Mouse (Mus musculus): Measurements from ENCODE around the gene Pfkp. TPM values are rescaled to one million over a fixed set of nuclear protein-coding genes. Genes with fewer than 3 reads are reported as not detected.

Gene Pfkp
- total RNA-seq, 2 experiments from 2014 or later = 64.5 to 69.1 TPM

DNA sequence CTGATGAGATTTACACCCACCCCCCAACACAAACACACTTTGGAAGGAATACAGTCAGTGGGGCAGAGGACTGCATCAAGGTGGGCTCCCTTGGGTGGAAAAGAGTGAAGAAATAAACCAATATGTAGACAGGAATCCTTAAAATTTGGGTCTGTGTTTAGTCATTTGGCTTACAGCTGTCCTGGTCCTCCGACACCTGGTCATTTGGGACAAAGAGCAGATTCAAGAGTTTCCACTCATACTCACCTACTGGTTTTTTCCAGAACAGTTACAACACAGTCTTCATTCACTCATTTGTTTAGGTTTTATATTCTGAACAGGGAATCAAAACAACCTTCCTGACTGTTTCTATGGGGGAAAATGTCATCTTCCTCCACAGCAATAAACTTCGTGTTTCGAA lies 9.6 kb downstream of the Pfkp start:
- DNase-seq (ENCODE audit: low spot score) = no peak
- intact Hi-C loops (cut with DNase I) = loop anchor here (5.0 kb wide), 1 partner anchor 48 kb away; no protein-coding TSS in a partner anchor

DNA sequence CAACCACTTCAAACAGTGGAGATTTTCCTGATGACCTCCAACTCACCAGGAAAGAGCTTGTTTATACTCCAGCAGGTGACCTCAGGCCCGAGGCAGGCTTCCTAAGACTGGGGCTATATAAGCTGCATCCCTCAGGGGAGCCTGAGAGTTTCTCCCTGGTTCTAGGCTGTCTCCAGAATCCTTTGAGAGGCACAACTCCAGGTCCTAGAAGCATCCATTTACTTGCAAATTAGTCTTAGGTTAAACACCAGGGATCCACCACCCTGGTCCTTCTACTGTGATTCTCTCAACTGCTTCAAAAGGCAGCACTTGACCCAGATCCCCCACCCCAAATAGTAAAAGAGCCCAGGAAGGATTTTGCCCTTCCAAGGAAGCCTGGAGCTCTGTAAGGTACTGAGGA lies 10.2 kb downstream of the Pfkp start:
- DNase-seq (ENCODE audit: low spot score) = no peak
- intact Hi-C loops (cut with DNase I) = loop anchor here (5.0 kb wide), 1 partner anchor 49 kb away; no protein-coding TSS in a partner anchor

DNA sequence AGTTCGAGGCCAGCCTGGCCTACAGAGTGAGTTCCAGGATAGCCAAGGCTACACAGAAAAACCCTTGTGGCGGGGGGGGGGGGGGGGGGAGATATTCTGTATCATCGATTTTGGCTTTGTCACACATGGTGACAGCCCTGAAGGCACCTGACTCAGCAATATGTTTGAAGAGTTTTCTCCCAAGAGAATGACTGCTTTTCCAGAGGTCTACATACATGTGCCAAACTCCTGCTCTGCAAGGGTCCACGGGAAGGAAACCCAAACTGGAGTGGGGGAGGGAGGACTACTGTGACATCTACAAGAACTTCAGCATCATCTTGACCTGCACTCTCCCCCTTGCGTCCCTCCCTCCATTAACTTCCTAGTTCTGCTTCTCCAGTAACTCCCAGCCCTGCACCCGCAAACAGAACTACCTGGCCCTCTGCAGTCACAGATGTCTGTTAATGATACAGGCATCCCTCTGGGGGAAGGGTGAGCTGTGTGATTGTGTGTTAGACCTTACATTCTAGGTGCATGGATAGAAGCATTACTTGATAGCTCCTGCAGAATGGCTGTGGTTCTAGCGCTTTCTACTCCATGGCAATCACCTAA lies 10.9 kb downstream of the Pfkp start:
- intact Hi-C loops (cut with DNase I) = loop anchor here (5.0 kb wide), 1 partner anchor 50 kb away; no protein-coding TSS in a partner anchor
- no peak for DNase-seq (ENCODE audit: low spot score)

DNA sequence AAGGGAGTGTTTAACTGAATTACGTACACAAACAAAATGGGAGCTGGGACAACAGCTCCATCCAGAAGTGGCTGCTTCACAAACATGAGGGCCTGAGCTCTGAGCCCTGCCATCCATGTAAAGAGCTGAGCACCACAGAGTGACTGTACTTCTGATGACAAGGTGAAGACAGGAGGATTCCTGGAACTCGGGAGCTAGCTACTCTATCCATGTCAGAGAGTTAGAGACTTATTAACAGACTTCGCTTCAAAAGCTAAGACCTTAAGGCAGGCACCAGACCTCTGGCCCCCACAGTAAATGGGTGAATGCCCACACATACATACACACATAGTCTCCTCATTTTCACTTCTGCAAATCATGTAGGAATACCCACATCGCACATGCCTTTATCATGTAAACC lies 11.6 kb downstream of the Pfkp start:
- DNase-seq (ENCODE audit: low spot score) = no peak
- intact Hi-C loops (cut with DNase I) = loop anchor here (5.0 kb wide), 1 partner anchor 50 kb away; no protein-coding TSS in a partner anchor

DNA sequence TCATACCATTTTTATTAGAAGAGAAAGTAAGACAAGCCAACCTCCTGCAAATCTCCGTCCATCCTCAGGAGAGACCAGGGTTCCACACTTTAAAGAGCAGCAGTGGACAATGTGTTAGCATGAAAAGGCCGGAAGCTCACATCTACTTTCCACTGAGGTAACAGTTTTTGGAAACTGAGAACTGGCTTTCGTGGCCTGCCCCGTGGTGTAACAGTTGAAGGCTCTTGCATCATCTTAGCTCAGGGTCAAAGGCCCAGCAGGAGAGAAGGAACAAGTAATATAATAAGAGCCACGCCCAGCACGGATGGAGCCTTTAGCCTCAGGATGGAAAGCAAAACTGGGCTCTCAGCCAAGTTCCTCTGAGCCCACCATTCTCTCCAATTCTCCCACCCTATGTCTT lies 12.1 kb downstream of the Pfkp start:
- DNase-seq (ENCODE audit: low spot score) = no peak
- intact Hi-C loops (cut with DNase I) = loop anchor here (5.0 kb wide), 1 partner anchor 51 kb away; no protein-coding TSS in a partner anchor

DNA sequence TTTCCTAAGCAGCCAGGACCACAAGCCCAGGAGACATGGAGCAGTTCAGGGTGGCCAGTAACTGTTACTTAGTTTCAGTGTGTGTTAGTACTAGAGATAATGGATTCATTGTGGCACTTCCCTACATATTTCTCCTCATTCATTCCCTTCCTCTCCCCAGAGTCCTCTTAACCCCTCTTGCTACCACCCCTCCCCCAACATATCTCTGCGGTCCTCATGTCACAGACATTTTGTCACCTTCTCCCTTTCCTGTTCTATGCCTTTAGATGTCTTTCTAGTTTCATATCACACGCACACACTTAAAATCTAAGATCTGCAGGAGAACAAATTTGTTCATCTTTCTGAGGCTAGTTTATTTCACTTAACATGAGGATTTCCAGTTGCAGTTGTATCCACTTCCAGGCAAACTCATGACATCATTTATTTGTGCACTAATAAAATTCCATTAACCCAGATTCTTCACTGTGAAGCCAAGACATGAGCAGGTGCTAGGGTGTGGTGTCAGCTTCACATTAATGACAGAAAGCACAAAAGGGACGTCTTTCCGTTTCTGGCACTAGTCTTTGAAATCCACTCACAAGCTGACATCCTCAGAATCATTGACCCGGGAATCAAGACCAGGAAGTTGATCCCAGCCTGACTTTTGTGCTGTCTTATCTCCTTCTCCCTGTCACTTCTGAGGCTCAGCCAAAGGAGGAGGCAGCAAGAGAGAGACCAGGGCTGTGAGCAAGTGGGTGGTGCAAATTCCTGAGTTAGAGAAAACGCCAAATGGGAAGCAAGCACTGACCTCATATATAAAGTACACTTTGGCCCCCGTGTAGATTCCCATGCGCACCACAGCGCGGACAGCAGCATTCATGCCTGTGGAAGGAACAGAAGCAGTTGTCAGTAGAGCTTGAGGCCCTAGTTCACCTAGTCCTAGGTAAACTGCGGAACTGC lies 13.2 kb downstream of the Pfkp start:
- no peak for DNase-seq (ENCODE audit: low spot score)
- intact Hi-C loops (cut with DNase I) = loop anchor here (2.0 to 5.0 kb wide), 2 partner anchors 13 to 52 kb away; partner anchors contain the start of gene Pfkp

DNA sequence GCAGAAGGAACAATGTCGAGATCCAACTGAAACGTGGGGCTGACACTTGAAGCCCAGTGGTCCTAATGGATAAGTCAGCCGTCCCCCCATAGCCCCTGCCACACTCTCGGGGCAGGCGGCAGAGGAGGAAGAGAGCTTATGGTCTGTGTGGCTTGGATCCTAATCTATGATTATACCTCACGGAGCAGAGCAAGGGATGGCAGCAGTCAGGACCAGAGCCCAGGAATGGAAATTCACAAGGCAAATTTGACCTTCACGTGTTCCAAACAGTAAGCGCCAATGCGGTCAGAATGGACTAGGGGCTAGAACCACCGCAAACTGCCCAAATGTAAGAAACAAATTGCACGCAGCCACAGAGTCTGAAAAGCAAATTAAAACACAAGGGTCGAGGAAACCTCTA lies 14.5 kb downstream of the Pfkp start:
- DNase-seq (ENCODE audit: low spot score) = no peak
- intact Hi-C loops (cut with DNase I) = loop anchor here (2.0 kb wide), 1 partner anchor 15 kb away; the partner anchor contains the start of gene Pfkp

DNA sequence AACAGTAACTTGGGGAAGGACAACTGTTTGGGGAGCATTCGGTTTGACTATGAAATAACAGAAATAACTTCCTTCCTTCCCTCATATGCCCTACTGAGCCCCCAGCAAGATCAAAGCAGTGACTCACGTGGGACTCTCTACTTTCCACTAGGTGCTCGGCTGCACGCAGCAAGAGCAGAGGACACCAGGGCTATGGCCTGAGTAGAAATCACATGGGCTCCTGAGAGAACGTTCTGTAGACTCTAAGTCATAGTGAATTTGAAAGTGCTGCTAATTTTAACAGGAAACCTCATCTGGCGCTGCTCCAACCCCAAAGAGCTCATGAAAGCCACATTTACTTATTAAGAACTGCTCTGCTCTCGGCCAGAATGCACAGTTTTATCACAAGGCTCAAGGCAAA lies 15.1 kb downstream of the Pfkp start:
- intact Hi-C loops (cut with DNase I) = no loop called here
- no peak for DNase-seq (ENCODE audit: low spot score)

DNA sequence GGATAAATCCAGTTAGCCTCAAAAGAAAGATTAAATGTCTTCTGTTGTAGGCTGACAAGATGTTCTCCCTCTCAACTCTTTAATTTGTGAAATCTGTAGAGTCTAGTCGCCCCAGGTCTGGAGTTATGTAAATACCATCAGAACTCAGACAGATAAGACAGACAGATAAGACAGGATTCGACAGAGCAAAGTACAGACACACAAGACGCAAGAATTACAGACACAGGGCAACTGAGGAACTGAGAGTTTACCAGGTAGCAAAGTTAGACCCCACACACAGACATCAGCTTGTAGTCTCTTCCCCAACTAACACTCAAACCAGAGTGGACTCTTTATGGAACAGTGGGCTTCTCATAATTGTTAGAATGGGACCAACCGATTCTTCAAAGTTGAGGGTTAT lies 15.6 kb downstream of the Pfkp start:
- DNase-seq (ENCODE audit: low spot score) = no peak
- intact Hi-C loops (cut with DNase I) = no loop called here

DNA sequence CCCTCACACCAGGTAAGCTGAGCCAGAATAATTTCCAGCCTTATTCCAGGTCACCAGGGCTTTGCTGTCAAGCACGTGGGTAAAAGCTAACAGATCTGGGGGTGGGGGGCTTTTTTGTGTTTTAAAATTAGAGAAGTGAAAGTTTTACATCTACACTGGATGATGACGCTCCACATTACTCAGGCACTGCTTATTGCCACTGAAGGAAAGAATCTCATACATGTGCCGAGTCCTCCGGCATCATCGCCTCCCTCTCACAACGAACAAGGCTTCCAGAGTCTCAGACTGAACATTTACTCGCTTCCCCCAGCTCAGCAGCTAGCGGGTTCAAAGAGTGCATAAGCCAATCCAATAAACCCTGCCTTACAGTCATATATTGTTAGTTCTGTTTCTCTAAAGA lies 16.1 kb downstream of the Pfkp start:
- no peak for DNase-seq (ENCODE audit: low spot score)
- intact Hi-C loops (cut with DNase I) = no loop called here

DNA sequence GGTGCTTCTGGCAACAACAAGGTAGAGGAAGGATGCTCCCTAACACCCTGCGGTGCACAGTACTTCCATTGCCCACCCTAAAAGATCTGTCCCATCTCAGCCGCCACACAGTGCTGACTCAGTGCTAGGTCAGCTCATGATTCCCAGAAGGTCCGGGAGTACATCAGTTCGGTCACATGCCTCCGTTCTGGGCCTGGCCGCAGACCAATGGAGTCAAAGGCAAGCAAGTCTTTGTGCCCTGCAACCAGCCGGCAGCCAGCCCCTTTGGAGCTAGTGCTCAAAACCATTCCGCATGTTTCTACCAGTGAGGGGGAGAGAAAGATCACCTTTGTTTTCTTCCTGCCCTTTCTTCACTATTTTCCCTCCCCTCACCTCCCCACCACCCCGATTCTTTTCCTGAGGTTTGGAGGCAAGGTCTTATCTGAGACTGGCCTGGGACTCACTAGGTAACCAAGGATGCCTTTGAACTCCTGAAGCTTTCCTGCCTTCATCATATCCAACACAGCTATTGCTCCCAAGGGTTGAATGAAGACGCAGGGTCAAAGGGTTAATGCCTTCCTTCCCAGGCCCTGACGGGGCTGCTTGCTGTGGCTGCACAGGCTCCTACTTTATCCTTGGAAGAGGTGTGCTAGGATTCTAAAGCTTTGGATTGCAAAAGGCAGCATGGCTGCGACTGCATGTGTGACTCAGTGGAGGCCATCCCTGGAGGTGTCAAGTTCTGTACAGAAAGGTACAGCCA lies 16.6 kb downstream of the Pfkp start:
- intact Hi-C loops (cut with DNase I) = no loop called here
- no peak for DNase-seq (ENCODE audit: low spot score)

DNA sequence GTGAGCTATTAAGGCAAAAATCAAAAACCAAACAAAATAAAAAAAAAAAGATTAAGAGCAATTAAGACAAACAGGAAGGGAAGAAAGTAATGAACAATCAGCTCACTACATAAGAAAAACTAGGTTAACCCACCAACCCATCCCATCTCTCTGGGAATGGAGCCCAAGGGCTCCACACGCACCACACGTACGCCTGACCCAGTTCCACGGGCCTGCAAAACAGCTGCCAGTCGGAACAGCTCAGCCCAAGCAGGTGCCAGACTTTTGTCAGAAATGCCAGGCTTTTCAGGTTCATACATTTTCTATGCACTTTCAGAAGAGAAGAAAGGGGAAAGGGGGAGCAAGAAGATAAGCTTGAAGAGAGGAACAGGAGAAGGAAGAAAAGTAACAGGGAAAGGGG lies 17.9 kb downstream of the Pfkp start:
- DNase-seq (ENCODE audit: low spot score) = no peak
- intact Hi-C loops (cut with DNase I) = no loop called here

DNA sequence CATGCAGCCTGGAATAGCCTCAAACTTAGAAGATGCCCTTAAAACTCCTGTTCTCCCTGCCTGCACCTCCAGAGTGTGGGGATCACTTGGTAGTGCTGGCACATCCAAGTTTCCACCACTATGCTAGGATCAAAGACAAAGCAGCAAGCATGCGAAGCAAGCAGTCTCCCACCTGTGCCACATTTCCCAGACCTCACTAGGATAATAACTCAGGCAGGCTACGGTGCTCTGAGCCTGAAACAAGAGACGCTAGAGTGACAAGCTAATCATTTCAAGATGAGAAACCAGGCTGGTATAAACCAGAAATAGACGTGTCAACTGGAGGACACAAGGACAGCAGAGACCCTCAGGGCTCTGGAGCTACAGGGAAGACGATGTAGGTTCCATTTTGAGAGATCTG lies 18.6 kb downstream of the Pfkp start:
- intact Hi-C loops (cut with DNase I) = no loop called here
- no peak for DNase-seq (ENCODE audit: low spot score)

DNA sequence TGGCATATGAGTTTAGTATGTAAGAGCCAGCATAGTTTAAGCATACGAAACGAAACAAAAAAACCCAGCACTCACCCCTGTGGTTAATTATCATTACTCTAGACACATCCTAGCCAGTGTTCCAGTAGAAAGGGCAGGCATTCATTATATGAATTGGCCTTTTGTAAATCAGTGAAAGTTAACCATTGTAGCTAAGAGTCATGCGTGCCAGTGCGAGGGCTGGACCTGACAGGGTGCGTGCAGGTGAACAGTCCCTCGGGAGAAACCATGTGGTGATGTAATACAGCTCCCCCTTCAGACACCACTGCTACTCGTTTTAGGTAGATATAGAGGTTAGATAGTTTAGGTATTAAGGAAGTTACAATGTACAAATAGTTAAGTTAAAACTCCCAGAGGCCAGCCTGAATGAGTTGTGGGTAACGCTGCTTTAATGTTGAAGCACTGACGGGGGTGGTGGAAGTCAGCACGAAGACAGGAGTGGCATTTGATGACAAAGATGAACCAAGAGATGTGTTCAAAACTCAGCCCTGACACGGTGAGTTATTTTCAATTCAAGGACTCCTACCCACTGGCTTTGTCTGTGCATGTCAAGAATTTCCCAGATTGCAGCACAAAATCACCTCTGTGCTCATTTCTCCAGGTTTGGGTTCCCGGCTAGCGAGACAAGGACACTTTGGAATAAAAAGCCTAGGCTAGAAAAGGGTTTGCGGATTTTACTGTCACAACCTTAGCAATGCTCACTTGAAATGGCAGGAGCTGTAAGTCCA lies 19.4 kb downstream of the Pfkp start:
- intact Hi-C loops (cut with DNase I) = no loop called here

DNA sequence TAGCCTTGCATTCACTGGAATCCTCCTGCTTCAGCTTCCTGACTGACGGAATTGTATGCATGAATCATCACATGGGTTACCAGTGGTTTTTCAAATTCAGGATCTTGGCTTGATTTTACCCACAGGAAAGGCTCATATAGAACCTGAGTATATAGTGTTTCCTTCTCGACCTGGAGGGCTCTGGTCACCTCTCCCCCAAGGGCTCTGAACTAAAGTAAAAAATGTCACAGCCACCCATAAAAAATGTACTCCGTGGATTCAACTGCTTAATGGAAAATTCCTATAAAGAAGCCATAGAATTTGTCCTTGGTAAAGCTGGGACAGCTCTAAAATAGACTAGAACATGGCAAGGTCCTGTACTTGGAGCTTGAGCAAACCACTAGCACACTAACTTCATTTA lies 20.3 kb downstream of the Pfkp start:
- intact Hi-C loops (cut with DNase I) = no loop called here

More for the DNA sequence above, 19.4 kb downstream of the Pfkp start:
- DNase-seq (ENCODE audit: low spot score) = no peak

DNA sequence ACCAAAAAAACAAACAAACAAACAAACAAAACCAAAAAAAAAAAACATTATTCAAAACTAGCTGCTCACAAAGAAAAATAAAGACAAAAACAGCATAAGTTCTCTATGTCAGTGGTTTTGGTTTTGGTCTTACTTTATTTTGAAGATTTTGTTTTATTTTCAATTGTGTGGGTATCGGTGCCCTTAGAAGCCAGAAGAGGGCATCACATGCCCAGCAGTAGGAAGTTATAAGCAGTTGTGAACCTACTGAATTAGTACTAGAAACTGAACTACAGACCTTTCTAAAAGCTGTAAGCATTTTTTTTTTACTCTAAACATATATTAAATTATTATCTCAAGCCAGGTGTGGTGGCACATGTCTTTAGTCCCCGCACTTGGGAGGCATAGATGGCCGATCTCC lies 21.2 kb downstream of the Pfkp start:
- intact Hi-C loops (cut with DNase I) = no loop called here
- DNase-seq (ENCODE audit: low spot score) = no peak

More for the DNA sequence above, 20.3 kb downstream of the Pfkp start:
- DNase-seq (ENCODE audit: low spot score) = no peak

DNA sequence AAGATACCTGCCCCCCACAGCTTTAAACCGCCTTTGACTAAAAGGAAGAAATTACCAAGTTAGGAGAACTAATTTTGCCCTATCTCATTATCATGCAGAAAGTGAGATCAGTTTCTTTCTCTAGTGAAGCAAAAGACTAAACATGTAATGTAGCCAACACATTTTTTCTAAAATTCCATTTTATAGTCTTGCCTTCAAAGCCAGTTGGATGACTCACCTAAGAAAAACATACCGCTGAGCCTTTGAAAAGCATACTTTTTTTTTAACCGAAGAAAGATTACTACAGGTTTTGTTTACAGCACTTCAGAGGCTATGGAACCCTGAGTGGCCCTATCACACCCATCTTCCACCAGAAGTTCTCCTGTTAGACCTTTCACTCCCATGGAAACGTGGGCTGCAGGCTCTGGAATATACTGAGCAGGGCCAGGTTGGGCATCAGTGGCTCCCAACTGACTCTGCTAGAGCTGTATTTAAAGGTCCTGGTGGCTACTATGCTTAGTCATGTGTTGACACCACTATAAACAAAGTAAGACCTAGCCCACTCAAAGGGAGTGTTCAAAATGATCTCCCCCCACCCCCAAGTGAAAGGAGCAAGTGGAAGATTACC lies 22.0 kb downstream of the Pfkp start:
- intact Hi-C loops (cut with DNase I) = no loop called here
- DNase-seq (ENCODE audit: low spot score) = no peak

DNA sequence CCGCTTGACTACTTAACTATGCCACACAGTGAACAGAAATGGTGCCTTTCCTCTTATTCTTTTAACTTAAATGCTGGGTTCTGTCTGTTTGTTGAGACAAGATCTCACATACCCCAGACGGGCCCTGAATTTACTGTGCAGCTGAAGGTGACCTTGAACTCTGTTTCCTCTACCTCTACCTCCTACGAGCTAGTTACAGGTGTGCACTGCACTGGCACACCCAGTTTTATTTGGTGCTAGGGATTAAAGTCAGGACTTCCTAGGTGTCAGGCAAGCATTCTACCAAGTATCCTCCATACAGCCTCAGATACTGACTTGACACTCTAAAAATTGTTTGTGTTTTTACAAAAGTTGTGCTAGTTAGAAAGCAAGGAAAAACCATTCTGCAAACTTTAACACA lies 22.6 kb downstream of the Pfkp start:
- no peak for DNase-seq (ENCODE audit: low spot score)
- intact Hi-C loops (cut with DNase I) = no loop called here

DNA sequence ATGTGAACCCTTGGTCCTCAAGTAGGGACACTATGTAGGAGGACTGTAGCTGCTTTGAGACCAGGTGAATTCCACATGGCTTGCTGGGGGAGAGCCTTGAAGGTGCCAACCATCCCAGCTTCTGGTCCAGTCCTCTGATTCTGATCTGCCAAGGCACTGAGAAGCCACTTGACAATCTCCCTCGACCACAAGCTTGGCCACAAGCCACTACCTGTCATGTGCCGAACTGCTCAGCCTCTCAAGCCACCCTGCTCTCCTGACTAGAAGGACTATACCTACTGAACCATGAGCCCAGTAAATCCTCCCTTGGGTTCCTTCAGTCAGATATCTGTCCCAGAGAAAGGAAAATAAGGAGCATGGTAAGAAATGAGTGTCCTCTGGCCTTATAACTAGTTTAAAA lies 24.0 kb downstream of the Pfkp start:
- no peak for DNase-seq (ENCODE audit: low spot score)
- intact Hi-C loops (cut with DNase I) = no loop called here

All from heart, postnatal 25 days (tissue).